Mouse (Mus musculus): ENCODE data around the gene Dnah1.

DNA sequence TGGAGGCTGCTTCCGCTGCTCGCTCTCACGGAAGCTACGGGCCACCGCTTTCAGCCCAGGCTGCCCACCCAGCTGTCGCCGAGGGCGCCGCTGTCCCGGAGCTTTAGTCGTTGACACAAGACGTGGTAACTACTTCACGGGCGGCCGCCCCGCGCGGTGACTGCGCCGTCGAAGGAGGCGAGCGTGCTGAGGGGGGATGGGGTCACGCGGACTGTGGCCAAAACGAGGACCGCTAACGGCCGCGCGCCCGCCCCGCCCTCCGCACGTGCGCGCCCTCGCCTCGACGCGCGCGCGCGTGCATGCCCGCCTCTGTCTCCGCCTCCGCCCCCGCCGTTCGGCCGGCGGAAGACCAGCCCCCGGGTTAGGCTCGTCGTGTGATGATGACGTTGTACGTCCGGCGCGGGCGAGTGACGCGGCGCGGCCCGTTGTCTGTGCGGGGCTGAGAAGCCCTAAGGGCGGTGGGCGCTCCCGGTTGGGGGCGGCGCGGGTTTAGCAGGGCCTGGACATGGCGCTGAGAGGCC is 72.6 kb downstream of the Dnah1 start, which contains the start of the genes Phf7 and Bap1:
- TF ChIP-seq CTCF (IDR thresholded peaks at IDR 0.05; ENCODE audit: borderline replicate concordance, insufficient read depth, low read length), result no peak
- peak; percentile 80 for TF ChIP-seq POLR2A (IDR thresholded peaks at IDR 0.05; ENCODE audit: low read depth, low read length)

Measured in embryonic fibroblast, embryonic 13.5 days (primary cell).